Mouse (Mus musculus) intestine, embryonic 14.5 days (tissue): Measurements from ENCODE around the gene Gm29427. TPM values are rescaled to one million over a fixed set of nuclear protein-coding genes. Genes with fewer than 3 reads are reported as not detected.
"Not testable (repeated sequence)": the region's sequence is repeated elsewhere in the genome, so short reads cannot be mapped to it uniquely, and the experiment has no call there.

Experiments used
- ATAC-seq: fragments of 200-750 bp; cut with Nextera tagmentation; replicated peaks from 2 replicates; pipeline ENCODE4 v1.8.0; 2017; ENCODE audit warnings: low read depth, moderate number of reproducible peaks, moderate TSS enrichment, moderate library complexity; ENCODE audit not compliant: low FRiP score, low TSS enrichment
- DNase-seq: peaks from one replicate; pipeline ENCODE4 v3.0.0-alpha.2; 2018; ENCODE audit warnings: low spot score
- H3K27ac ChIP-seq: fragments of 300-500 bp; sonication (generic); 2 replicates; pipeline ENCODE4 v1.5.1; 2014; ENCODE audit warnings: low read depth, mild to moderate bottlenecking, control low read depth
- H3K27me3 ChIP-seq: fragments of 300-500 bp; sonication (generic); replicated peaks from 2 replicates; pipeline ENCODE4 v1.6.1; 2014; ENCODE audit warnings: low read length, control low read depth; ENCODE audit not compliant: control insufficient read depth, insufficient read depth
- H3K36me3 ChIP-seq: fragments of 300-500 bp; sonication (generic); 2 replicates; pipeline ENCODE4 v1.6.1; 2014; ENCODE audit warnings: low read length, control low read depth; ENCODE audit not compliant: control insufficient read depth, insufficient read depth
- H3K4me1 ChIP-seq: fragments of 300-500 bp; sonication (generic); replicated peaks from 2 replicates; pipeline ENCODE4 v1.6.1; 2014; ENCODE audit warnings: low read length, control low read depth, mixed read lengths; ENCODE audit not compliant: control insufficient read depth, insufficient read depth
- H3K4me2 ChIP-seq: fragments of 300-500 bp; sonication (generic); 2 replicates; pipeline ENCODE4 v1.6.1; 2014; ENCODE audit warnings: low read length
- H3K4me3 ChIP-seq: fragments of 300-500 bp; sonication (generic); 2 replicates; pipeline ENCODE4 v1.5.1; 2014; ENCODE audit warnings: low read depth, low read length, control low read depth, mixed read lengths
- H3K9ac ChIP-seq: fragments of 300-500 bp; sonication (generic); 2 replicates; pipeline ENCODE4 v1.6.1; 2014; ENCODE audit warnings: mild to moderate bottlenecking, low read length
- H3K9me3 ChIP-seq: fragments of 300-500 bp; sonication (generic); 2 replicates; pipeline ENCODE4 v1.6.1; 2016; ENCODE audit warnings: low read length, control low read depth; ENCODE audit not compliant: control insufficient read depth
- WGBS: fragments of 180-500 bp; shearing (Covaris S2); extraction: QIAGEN DNeasy Blood & Tissue Kit; methylation state at CpG from one replicate; pipeline ENCODE4 v1.1.7; 2014; 5-methylcytosine and 5-hydroxymethylcytosine counted together
- polyA plus RNA-seq: library from polyadenylated mRNA; unstranded; fragments of >200 nt; fragmentation: Nextera tagmentation; extraction: Ambion mirVana; gene quantifications from 2 replicates; pipeline ENCODE4 v1.2.1, GENCODE M21; 2014

Gene Gm29427
- polyA plus RNA-seq, 1 experiment from 2014 or later = not detected

DNA sequence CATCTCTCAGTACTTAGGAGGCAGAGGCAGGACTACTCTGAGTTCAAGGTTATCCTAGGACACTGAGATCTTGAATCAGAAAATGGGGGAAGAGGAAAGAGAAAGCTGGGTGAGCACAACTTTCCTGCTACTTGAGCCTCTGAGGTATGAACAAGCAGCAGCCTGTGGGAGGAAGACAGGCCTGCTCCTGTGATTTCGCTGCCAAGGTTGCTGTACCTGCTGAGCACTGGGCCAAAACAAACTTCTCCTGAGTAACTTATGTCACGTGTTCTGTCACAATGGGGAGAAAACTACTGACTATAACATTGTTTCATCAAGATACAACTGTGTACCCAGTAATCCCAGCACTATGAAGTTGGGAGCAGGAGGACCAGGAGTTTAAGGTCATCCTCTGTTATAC, 12.0 kb downstream of the Gm29427 start:
- no peak overlapping the region for H3K4me2 ChIP-seq
- WGBS = 84% methylated on average over 2 of the region's 2 CpGs
- no peaks in the 10 kb centered on the region for H3K27me3 ChIP-seq
- H3K4me3 ChIP-seq = no peak overlapping the region
- H3K36me3 ChIP-seq = peaks cover 64% of the 10 kb centered on the region
- no peak overlapping the region for H3K9ac ChIP-seq
- H3K9me3 ChIP-seq = no peaks in the 10 kb centered on the region
- no peak overlapping the region for H3K27ac ChIP-seq
- no peak for DNase-seq
- no peak for ATAC-seq
- no peaks in the 10 kb centered on the region for H3K4me1 ChIP-seq

GRCm38 (mm10) chr1:130701976-130702375, 13.6 kb downstream of the Gm29427 start:
- Histone ChIP-seq H3K4me1 (no peaks in the 10 kb centered on the region), H3K4me2 (no peak overlapping the region), H3K27ac (no peak overlapping the region), H3K36me3 (peaks cover 72% of the 10 kb centered on the region), H3K9ac (no peak overlapping the region), H3K27me3 (no peaks in the 10 kb centered on the region), H3K4me3 (no peak overlapping the region), H3K9me3 (no peaks in the 10 kb centered on the region)
- 92% methylated on average over 11 of the region's 11 CpGs for whole genome bisulfite sequencing
- ATAC-seq = no peak
- no peak for DNase-seq

DNA sequence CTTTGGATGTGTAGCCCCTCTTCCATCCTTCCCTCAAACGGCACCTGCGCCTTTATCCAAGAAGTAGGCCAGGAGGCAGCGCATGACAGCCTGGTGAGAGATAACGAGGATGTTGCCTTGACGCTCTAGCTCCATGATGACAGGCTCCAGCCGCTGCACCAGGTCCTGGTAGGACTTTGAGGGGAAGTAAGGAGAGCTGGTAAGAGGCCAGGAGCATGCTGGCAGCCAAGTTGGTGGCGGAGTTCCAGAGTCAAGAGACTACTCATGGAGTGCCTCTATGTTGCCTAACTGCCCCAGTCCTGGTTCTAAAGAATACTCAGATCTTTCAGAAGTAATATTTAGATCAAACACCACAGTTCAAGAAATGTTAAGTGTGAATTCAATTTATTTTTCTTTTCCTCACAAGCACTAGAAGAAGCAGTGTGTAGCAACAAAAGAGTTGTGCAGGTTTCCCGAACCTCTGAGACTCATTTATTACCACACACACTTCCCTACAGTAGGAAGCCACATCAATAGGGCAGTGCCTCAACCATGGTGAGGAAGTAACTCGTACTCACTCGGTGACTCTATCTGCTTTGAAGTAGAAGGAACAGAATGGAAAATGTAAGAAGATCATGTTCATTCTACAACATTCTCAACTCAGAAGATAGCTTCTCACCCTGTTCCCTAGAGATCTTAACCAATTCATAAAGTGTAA, 15.5 kb downstream of the Gm29427 start:
- H3K4me1 ChIP-seq = no peaks in the 10 kb centered on the region
- DNase-seq (no peak), ATAC-seq (no peak)
- 90% methylated on average over 10 of the region's 10 CpGs for whole genome bisulfite sequencing
- H3K27ac ChIP-seq = no peak overlapping the region
- H3K9ac ChIP-seq = no peak overlapping the region
- no peaks in the 10 kb centered on the region for H3K27me3 ChIP-seq
- no peak overlapping the region for H3K4me2 ChIP-seq
- peaks cover 68% of the 10 kb centered on the region for H3K36me3 ChIP-seq
- H3K4me3 ChIP-seq = no peak overlapping the region
- no peaks in the 10 kb centered on the region for H3K9me3 ChIP-seq

DNA sequence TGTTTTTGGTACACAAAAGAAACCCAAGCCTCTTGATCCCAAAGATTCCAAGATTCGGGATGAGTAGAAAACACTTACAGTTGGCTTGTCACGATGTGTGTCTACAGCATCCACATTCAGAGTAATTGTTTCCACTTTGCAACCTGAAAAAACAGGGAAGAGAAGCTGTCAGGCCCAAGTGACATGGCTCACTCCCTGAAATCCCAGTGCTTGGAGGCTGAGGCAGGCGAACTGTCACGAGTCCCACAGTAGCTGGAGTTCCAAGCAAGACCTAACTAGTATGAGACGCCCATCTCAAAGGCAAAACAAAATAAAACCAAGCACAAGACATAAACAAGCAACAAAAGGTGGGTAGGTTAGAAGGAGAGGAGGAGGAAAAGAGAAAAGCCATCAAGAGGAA, 17.0 kb downstream of the Gm29427 start:
- Histone ChIP-seq H3K36me3 (peaks cover 63% of the 10 kb centered on the region), H3K27ac (no peak overlapping the region), H3K9ac (no peak overlapping the region), H3K4me1 (no peaks in the 10 kb centered on the region), H3K27me3 (no peaks in the 10 kb centered on the region), H3K9me3 (no peaks in the 10 kb centered on the region), H3K4me3 (no peak overlapping the region), H3K4me2 (no peak overlapping the region)
- DNase-seq (no peak), ATAC-seq (no peak)
- 89% methylated on average over 5 of the region's 5 CpGs for WGBS

GRCm38 (mm10) chr1:130683905-130684304, 31.7 kb downstream of the Gm29427 start:
- Histone ChIP-seq H3K4me1 (no peaks in the 10 kb centered on the region), H3K9ac (no peak overlapping the region), H3K27me3 (no peaks in the 10 kb centered on the region), H3K27ac (no peak overlapping the region), H3K4me2 (no peak overlapping the region), H3K4me3 (no peak overlapping the region), H3K36me3 (no peaks in the 10 kb centered on the region), H3K9me3 (no peaks in the 10 kb centered on the region)
- no peak for DNase-seq
- 52% methylated on average over 1 of the region's 1 CpGs for WGBS
- no peak for ATAC-seq

DNA sequence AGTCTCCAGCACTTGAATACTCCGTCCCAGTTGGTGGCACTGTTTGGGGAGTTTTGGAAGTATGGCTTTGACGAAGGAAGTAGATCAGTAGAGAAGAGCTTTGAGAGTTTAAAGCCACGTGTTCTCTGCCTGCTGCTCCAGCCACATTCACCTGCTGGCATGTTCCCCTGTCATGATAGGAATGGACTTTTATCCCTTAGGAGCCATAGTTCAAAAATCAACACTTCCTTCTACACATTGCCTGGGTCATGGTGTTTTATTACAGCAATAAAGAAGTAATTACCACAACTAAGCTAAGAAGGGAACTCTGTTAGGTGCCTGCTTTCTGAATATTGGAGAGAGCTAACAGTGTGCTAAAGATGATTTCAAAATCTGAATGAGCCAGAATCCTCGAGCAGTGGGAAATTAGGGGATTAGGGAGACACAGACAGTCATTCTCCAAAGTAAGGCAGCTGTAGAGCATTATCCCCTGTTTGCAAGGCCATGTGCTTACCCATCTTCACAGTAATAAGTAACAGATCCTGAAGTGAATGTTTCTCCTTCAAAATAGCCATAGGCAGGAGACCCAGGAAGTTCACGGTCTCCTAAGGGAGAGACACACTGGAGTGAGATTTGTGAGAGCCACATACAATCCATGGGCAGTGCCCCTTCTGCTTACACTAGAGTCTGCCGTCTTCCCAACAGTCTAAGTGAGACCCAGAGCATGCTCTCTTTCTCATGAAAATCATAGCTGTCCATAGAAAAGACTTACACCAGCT, 33.8 kb downstream of the Gm29427 start:
- H3K9me3 ChIP-seq = no peaks in the 10 kb centered on the region
- no peaks in the 10 kb centered on the region for H3K27me3 ChIP-seq
- ATAC-seq (peak; percentile 75), DNase-seq (peak; percentile 55)
- H3K4me2 ChIP-seq = no peak overlapping the region
- H3K36me3 ChIP-seq = no peaks in the 10 kb centered on the region
- H3K27ac ChIP-seq = peak overlapping the region; percentile 18; the same call in 1 of the 2 replicates
- no peak overlapping the region for H3K4me3 ChIP-seq
- H3K9ac ChIP-seq = no peak overlapping the region
- WGBS = 57% methylated on average over 6 of the region's 6 CpGs
- no peaks in the 10 kb centered on the region for H3K4me1 ChIP-seq

DNA sequence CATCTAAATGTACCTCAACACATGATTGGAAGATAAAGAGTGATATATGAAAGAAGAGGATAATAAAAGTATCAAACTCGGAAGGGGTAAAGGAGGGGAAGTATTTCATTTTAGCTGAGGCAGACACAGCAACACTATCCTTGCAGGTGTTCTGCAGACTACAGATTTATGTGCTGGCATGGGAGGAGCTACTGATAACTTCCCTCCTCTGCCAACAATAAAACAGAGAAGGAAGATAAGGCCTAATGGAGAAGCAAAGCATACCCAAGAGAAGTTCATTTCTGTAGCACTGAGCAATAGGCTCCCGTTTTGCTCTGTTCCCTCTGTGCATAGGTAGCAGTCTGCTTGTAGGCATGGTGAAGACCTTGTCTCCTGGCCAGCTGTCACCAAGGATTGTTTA, 34.5 kb downstream of the Gm29427 start:
- Histone ChIP-seq H3K27me3 (no peaks in the 10 kb centered on the region), H3K9me3 (no peaks in the 10 kb centered on the region), H3K4me1 (no peaks in the 10 kb centered on the region), H3K9ac (no peak overlapping the region), H3K36me3 (no peaks in the 10 kb centered on the region), H3K4me2 (no peak overlapping the region), H3K27ac (no peak overlapping the region; the same call in 1 of the 2 replicates), H3K4me3 (no peak overlapping the region)
- WGBS = 40% methylated on average over 2 of the region's 2 CpGs
- ATAC-seq (peak; percentile 75), DNase-seq (no peak)

DNA sequence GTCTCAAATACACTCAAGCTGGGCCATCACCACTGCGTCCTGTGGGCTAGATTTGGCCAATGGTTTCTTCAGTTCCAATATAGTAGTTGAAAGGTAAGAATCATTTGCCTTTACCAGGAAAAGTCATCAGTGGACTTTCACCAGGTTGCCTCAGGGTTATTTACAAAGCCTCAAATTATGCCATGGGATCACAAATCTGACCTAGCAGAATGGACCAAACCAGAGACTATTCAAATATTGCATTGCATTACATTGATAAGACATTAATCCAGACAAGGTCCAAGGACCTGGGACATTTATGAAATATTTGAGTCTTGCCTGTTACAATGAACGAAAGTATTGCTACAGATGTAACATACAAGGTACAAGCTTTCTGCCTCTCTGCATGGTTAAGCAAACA, 37.0 kb downstream of the Gm29427 start:
- 87% methylated on average over 2 of the region's 2 CpGs for WGBS
- H3K4me1 ChIP-seq = no peaks in the 10 kb centered on the region
- no peak overlapping the region for H3K9ac ChIP-seq
- no peaks in the 10 kb centered on the region for H3K27me3 ChIP-seq
- no peaks in the 10 kb centered on the region for H3K9me3 ChIP-seq
- DNase-seq = no peak
- H3K27ac ChIP-seq = no peak overlapping the region
- H3K4me3 ChIP-seq = no peak overlapping the region
- ATAC-seq = no peak
- no peaks in the 10 kb centered on the region for H3K36me3 ChIP-seq
- no peak overlapping the region for H3K4me2 ChIP-seq

GRCm38 (mm10) chr1:130663576-130663975, 52.0 kb downstream of the Gm29427 start:
- not testable (repeated sequence) for H3K9ac ChIP-seq, DNase-seq, H3K27ac ChIP-seq, ATAC-seq, H3K27me3 ChIP-seq, H3K4me3 ChIP-seq, H3K4me1 ChIP-seq, H3K9me3 ChIP-seq, H3K36me3 ChIP-seq, H3K4me2 ChIP-seq
- WGBS = 94% methylated on average over 5 of the region's 5 CpGs
